Mouse (Mus musculus) bone marrow macrophage, adult 2 months (primary cell): ENCODE measurements at regions not wholly inside any gene's neighbourhood (a gene's known extent, or its start where the extent isn't known, plus 50 kb on each side); places are given as distances from the start of the nearest gene placed in this dataset.

Source experiments
- CTCF ChIP-seq: IDR thresholded peaks from 2 replicates; pipeline ENCODE4 v1.5.1; 2012; ENCODE audit warnings: low read depth, mild to moderate bottlenecking, low read length, moderate library complexity
- POLR2A ChIP-seq: IDR thresholded peaks from 2 replicates; pipeline ENCODE4 v1.6.1; 2012; ENCODE audit warnings: mild to moderate bottlenecking, low read depth, low read length, borderline replicate concordance

- TF ChIP-seq CTCF (no peak), POLR2A (no peak)
These were observed 58.1 kb upstream of the Slc38a2 start for GRCm38 (mm10) chr15:96757446-96758198.
